Mouse (Mus musculus): ENCODE data around the gene Fhad1.

DNA sequence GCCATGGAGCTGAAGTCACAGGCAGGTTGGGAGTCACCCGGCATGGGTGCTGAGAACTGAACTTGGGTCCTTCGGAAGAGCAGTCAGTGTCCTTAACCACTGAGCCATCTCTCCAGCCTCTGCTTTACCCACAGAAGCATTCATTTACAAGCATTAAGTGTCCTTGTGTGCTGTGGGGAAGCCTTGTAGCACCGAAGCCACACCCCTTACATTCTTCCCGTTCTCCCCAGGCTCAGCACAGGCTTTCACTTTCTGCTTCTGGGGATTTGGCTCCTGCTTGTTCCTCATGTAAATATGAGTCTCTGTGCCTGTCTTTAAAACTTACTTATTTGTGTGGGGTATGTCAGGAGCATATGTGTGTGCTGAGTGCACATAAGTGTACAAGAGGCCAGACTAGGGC lies 8.3 kb upstream of the Fhad1 start:
- no peak for TF ChIP-seq POLR2A (IDR thresholded peaks at IDR 0.05; ENCODE audit: borderline replicate concordance, control insufficient read depth, low read depth, low read length)
- no peak for TF ChIP-seq CTCF (IDR thresholded peaks at IDR 0.05; ENCODE audit: control insufficient read depth, insufficient read depth, low read length)

All from bone marrow, adult 2 months (tissue).